Mouse (Mus musculus) kidney, postnatal 4 days (tissue): ENCODE measurements around the gene Stx6.
A peak's percentile ranks its signal among the peaks of the same experiment; 100 is the strongest.

ENCODE experiments used
- DNase-seq, 2 experiments: peaks; one replicate each; pipeline ENCODE4 v3.0.0; 2021; ENCODE audit warnings: mixed read lengths in 2 of 2

Gene Stx6

GRCm38 (mm10) chr1:155210011-155210763 is 51.7 kb downstream of the Stx6 start:
- DNase-seq: no peak

GRCm38 (mm10) chr1:155211017-155211416 is 52.5 kb downstream of the Stx6 start:
- DNase-seq: peak in 1 of 2 experiments; percentile 20

GRCm38 (mm10) chr1:155212081-155212480 is 53.6 kb downstream of the Stx6 start:
- DNase-seq: peak in 1 of 2 experiments; percentile 31

GRCm38 (mm10) chr1:155212493-155212892 is 54.0 kb downstream of the Stx6 start:
- peak; percentile 69 to 81 for DNase-seq

- peak; percentile 64 to 69 for DNase-seq
Observed at GRCm38 (mm10) chr1:155212936-155213774, 54.6 kb downstream of the Stx6 start.

GRCm38 (mm10) chr1:155213912-155214311 is 55.4 kb downstream of the Stx6 start:
- peak in 1 of 2 experiments; percentile 26 for DNase-seq

GRCm38 (mm10) chr1:155215066-155215764 is 56.7 kb downstream of the Stx6 start:
- DNase-seq: peak in 1 of 2 experiments; percentile 59

- DNase-seq: peak in 1 of 2 experiments; percentile 64
Observed at GRCm38 (mm10) chr1:155216313-155216712, 57.8 kb downstream of the Stx6 start.

- DNase-seq: no peak
Observed at GRCm38 (mm10) chr1:155216844-155217243, 58.3 kb downstream of the Stx6 start.

- peak; percentile 57 to 70 for DNase-seq
Observed at GRCm38 (mm10) chr1:155217865-155218541, 59.5 kb downstream of the Stx6 start.

GRCm38 (mm10) chr1:155218924-155219323 is 60.4 kb downstream of the Stx6 start:
- DNase-seq: no peak

- no peak for DNase-seq
Observed at GRCm38 (mm10) chr1:155222101-155222669, 63.7 kb downstream of the Stx6 start.

GRCm38 (mm10) chr1:155223036-155223435 is 64.5 kb downstream of the Stx6 start:
- DNase-seq: no peak

GRCm38 (mm10) chr1:155223849-155224554 is 65.5 kb downstream of the Stx6 start:
- peak; percentile 92 to 94 for DNase-seq

GRCm38 (mm10) chr1:155229464-155230411 is 71.2 kb downstream of the Stx6 start:
- peak; percentile 38 to 62 for DNase-seq

- DNase-seq: peak in 1 of 2 experiments; percentile 44
Observed at GRCm38 (mm10) chr1:155232385-155232784, 73.9 kb downstream of the Stx6 start.

GRCm38 (mm10) chr1:155232786-155233185 is 74.3 kb downstream of the Stx6 start:
- DNase-seq: no peak

- peak in 1 of 2 experiments; percentile 30 for DNase-seq
Observed at GRCm38 (mm10) chr1:155233378-155233777, 74.9 kb downstream of the Stx6 start.

- DNase-seq: peak; percentile 58 to 71
Observed at GRCm38 (mm10) chr1:155233931-155234607, 75.6 kb downstream of the Stx6 start.

- DNase-seq: no peak
Observed at GRCm38 (mm10) chr1:155235641-155236040, 77.1 kb downstream of the Stx6 start.
